Mouse (Mus musculus): ENCODE results near the gene Gm45717. TPM values are rescaled to one million over a fixed set of nuclear protein-coding genes. Genes with fewer than 3 reads are reported as not detected.

Gm45717 gene
- polyA plus RNA-seq, 1 experiment from 2014 or later: not detected

- WGBS (ENCODE audit: insufficient replicate concordance): 70% methylated on average over 6 of the region's 6 CpGs
- Histone ChIP-seq H3K4me1 (ENCODE audit: insufficient read depth) (peaks cover 5% of the 10 kb centered on the region), H3K27ac (ENCODE audit: low read depth) (no peak overlapping the region), H3K9me3 (ENCODE audit: low read length) (no peaks in the 10 kb centered on the region), H3K9ac (replicated peaks) (no peak overlapping the region), H3K4me2 (ENCODE audit: low read depth, low read length) (no peak overlapping the region), H3K36me3 (replicated peaks; ENCODE audit: insufficient read depth, low read length) (peaks cover 11% of the 10 kb centered on the region; the same call in 1 of the 2 replicates), H3K27me3 (ENCODE audit: insufficient read depth, low read length) (peaks cover 18% of the 10 kb centered on the region), H3K4me3 (ENCODE audit: low read depth, low read length) (no peak overlapping the region)
- TF ChIP-seq EP300 (IDR thresholded peaks at IDR 0.05; ENCODE audit: low read depth) (no peak), CTCF (IDR thresholded peaks at IDR 0.05; ENCODE audit: low read depth) (no peak)
- DNase-seq (no peak), ATAC-seq (no peak; the same call in 1 of the 2 replicates)
Measured at GRCm38 (mm10) chr7:140927181-140927580, 28.6 kb downstream of the Gm45717 start.

- no peak overlapping the region for H3K4me3 ChIP-seq (ENCODE audit: low read depth, low read length)
- H3K4me1 ChIP-seq (ENCODE audit: insufficient read depth): peaks cover 11% of the 10 kb centered on the region
- peaks cover 27% of the 10 kb centered on the region for H3K27me3 ChIP-seq (ENCODE audit: insufficient read depth, low read length)
- H3K36me3 ChIP-seq (replicated peaks; ENCODE audit: insufficient read depth, low read length): peaks cover 2% of the 10 kb centered on the region
- no peak overlapping the region for H3K9ac ChIP-seq (replicated peaks)
- ATAC-seq: no peak
- H3K4me2 ChIP-seq (ENCODE audit: low read depth, low read length): peak overlapping the region; percentile 59
- no peak for DNase-seq
- 26% methylated on average over 30 of the region's 30 CpGs for WGBS (ENCODE audit: insufficient replicate concordance)
- no peak overlapping the region for H3K27ac ChIP-seq (ENCODE audit: low read depth)
- no peaks in the 10 kb centered on the region for H3K9me3 ChIP-seq (ENCODE audit: low read length)
- TF ChIP-seq EP300 (IDR thresholded peaks at IDR 0.05; ENCODE audit: low read depth): no peak
- TF ChIP-seq CTCF (IDR thresholded peaks at IDR 0.05; ENCODE audit: low read depth): no peak
Measured at GRCm38 (mm10) chr7:140923070-140923775, 32.5 kb downstream of the Gm45717 start.

DNA sequence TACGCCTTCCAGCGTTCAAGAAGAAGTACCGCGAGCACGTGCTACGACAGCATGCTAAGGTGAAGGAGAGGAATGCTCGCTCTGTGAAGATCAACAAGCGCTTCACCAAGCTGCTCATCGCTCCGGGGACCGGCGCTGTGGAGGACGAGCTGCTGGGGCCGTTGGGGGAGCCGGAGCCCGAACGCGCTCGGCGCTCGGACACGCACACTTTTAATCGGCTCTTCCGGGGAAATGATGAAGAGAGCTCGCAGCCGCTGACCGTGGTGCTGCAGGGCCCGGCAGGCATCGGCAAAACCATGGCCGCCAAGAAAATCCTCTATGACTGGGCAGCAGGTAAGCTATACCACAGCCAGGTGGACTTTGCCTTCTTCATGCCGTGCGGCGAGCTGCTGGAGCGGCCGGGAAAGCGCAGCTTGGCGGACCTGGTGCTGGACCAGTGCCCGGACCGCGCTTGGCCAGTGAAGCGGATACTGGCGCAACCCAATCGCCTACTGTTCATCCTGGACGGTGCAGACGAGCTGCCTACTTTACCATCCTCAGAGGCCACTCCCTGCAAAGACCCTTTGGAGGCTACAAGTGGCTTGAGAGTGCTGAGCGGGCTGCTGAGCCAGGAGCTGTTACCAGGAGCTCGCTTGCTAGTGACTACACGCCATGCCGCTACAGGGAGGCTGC is 33.2 kb downstream of the Gm45717 start:
- no peak overlapping the region for H3K27ac ChIP-seq (ENCODE audit: low read depth)
- DNase-seq (peak; percentile 72), ATAC-seq (peak; percentile 81)
- H3K4me2 ChIP-seq (ENCODE audit: low read depth, low read length): peak overlapping the region; percentile 59
- WGBS (ENCODE audit: insufficient replicate concordance): 2% methylated on average over 49 of the region's 49 CpGs
- H3K9me3 ChIP-seq (ENCODE audit: low read length): no peaks in the 10 kb centered on the region
- no peak for TF ChIP-seq EP300 (IDR thresholded peaks at IDR 0.05; ENCODE audit: low read depth)
- H3K4me1 ChIP-seq (ENCODE audit: insufficient read depth): peaks cover 11% of the 10 kb centered on the region
- peak overlapping the region; percentile 27 for H3K4me3 ChIP-seq (ENCODE audit: low read depth, low read length)
- no peak overlapping the region for H3K9ac ChIP-seq (replicated peaks)
- peaks cover 27% of the 10 kb centered on the region for H3K27me3 ChIP-seq (ENCODE audit: insufficient read depth, low read length)
- no peaks in the 10 kb centered on the region; the same call in 1 of the 2 replicates for H3K36me3 ChIP-seq (replicated peaks; ENCODE audit: insufficient read depth, low read length)

- no peak overlapping the region for H3K27ac ChIP-seq (ENCODE audit: low read depth)
- DNase-seq (no peak), ATAC-seq (no peak)
- no peaks in the 10 kb centered on the region; the same call in 1 of the 2 replicates for H3K36me3 ChIP-seq (replicated peaks; ENCODE audit: insufficient read depth, low read length)
- H3K4me2 ChIP-seq (ENCODE audit: low read depth, low read length): no peak overlapping the region
- TF ChIP-seq CTCF (IDR thresholded peaks at IDR 0.05; ENCODE audit: low read depth) (no peak), EP300 (IDR thresholded peaks at IDR 0.05; ENCODE audit: low read depth) (no peak)
- H3K4me3 ChIP-seq (ENCODE audit: low read depth, low read length): no peak overlapping the region
- H3K9ac ChIP-seq (replicated peaks): no peak overlapping the region
- peaks cover 11% of the 10 kb centered on the region for H3K4me1 ChIP-seq (ENCODE audit: insufficient read depth)
- H3K27me3 ChIP-seq (ENCODE audit: insufficient read depth, low read length): peaks cover 27% of the 10 kb centered on the region
- 33% methylated on average over 22 of the region's 22 CpGs for WGBS (ENCODE audit: insufficient replicate concordance)
- no peaks in the 10 kb centered on the region for H3K9me3 ChIP-seq (ENCODE audit: low read length)
Measured at GRCm38 (mm10) chr7:140921225-140921975, 34.3 kb downstream of the Gm45717 start.

DNA sequence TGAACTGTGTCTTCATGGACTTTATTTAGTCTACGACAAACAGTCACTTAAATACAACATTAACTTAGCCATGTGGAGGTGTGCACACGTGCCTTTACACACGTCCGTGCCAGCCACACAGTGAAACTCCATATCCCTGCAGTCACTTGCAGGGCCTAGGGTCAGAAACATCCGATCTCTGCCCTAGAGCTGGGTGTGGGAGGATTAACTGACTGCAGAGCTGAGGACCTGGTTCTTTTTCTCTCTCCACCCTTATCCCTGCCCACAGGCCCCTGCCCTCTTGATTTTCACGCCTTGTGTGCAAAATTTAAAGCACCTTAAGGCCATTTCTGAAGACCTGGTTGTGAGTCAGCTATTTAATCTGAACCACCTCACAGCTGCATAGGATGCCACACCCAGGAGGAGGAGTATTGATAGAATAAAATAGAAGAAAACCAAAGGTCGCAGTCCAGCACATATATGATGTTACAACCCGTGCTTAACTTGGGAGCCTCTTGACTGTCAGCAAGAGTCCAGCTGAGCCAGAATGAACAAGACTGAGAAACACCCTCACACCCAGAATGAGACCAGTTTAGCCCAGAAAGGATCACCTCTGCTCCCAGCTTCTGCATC is 35.2 kb downstream of the Gm45717 start, which contains the start of gene Nlrp6:
Nlrp6 (plus strand) TSS at position 485 of the 612 bp plus-strand sequence.
- WGBS (ENCODE audit: insufficient replicate concordance): 57% methylated on average over 8 of the region's 8 CpGs

More for the DNA sequence above, 35.2 kb downstream of the Gm45717 start, which contains the start of gene Nlrp6:
- DNase-seq (no peak), ATAC-seq (no peak)
- peaks cover 11% of the 10 kb centered on the region for H3K4me1 ChIP-seq (ENCODE audit: insufficient read depth)
- H3K4me3 ChIP-seq (ENCODE audit: low read depth, low read length): no peak within 1 kb of the TSS
- no peak within 1 kb of the TSS for H3K4me2 ChIP-seq (ENCODE audit: low read depth, low read length)
- no peak within 1 kb of the TSS for H3K9ac ChIP-seq (replicated peaks)
- no peaks in the 10 kb centered on the region; the same call in 1 of the 2 replicates for H3K36me3 ChIP-seq (replicated peaks; ENCODE audit: insufficient read depth, low read length)
- no peak within 1 kb of the TSS for H3K27ac ChIP-seq (ENCODE audit: low read depth)
- H3K27me3 ChIP-seq (ENCODE audit: insufficient read depth, low read length): peaks cover 27% of the 10 kb centered on the region
- TF ChIP-seq EP300 (IDR thresholded peaks at IDR 0.05; ENCODE audit: low read depth) (no peak), CTCF (IDR thresholded peaks at IDR 0.05; ENCODE audit: low read depth) (no peak)
- no peaks in the 10 kb centered on the region for H3K9me3 ChIP-seq (ENCODE audit: low read length)

Data from liver, postnatal 0 days (tissue).